Mouse (Mus musculus): ENCODE results near the gene Kcnip1. TPM values are rescaled to one million over a fixed set of nuclear protein-coding genes. Genes with fewer than 3 reads are reported as not detected.

The Kcnip1 gene
- polyA plus RNA-seq, 1 experiment from 2014 or later: 9.0 TPM

GRCm38 (mm10) chr11:33596655-33597054, 396.3 kb downstream of the Kcnip1 start:
- 92% methylated on average over 4 of the region's 4 CpGs for WGBS
- H3K27me3 ChIP-seq (ENCODE audit: control insufficient read depth, insufficient read depth, low read length): no peaks in the 10 kb centered on the region
- no peak overlapping the region for H3K4me3 ChIP-seq (ENCODE audit: low read depth, low read length)
- H3K27ac ChIP-seq (ENCODE audit: low read depth, low read length): no peak overlapping the region
- ATAC-seq (ENCODE audit: low FRiP score) (no peak), DNase-seq (ENCODE audit: low spot score, missing footprints) (no peak)
- no peak overlapping the region for H3K4me2 ChIP-seq
- H3K9me3 ChIP-seq (ENCODE audit: control insufficient read depth, low read length): no peaks in the 10 kb centered on the region
- H3K36me3 ChIP-seq (ENCODE audit: control insufficient read depth, insufficient read depth, low read length): no peaks in the 10 kb centered on the region
- H3K4me1 ChIP-seq (ENCODE audit: control insufficient read depth, insufficient read depth, low read length): no peaks in the 10 kb centered on the region
- H3K9ac ChIP-seq (ENCODE audit: low read length): no peak overlapping the region

DNA sequence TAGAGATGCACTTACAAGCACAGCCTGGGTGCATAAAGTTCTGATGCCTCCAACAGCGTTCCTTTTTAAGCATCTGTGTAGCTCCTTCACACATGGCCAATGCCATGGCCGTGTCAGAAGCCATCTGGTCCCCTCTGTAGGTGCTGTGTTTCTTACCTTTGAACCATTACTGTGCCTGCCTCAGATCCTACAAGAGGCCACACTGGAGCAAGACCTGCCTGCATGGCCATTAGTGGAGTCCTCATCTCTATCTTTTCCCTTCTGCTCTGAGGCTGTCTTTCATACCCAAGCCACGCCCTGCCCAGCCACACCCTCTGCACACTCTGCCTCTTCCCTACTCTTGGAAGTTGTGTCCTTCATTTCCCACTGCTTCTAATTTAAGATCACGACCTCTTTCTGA, 400.1 kb downstream of the Kcnip1 start:
- no peak for DNase-seq (ENCODE audit: low spot score, missing footprints)
- Histone ChIP-seq H3K4me2 (no peak overlapping the region), H3K36me3 (ENCODE audit: control insufficient read depth, insufficient read depth, low read length) (no peaks in the 10 kb centered on the region), H3K4me1 (ENCODE audit: control insufficient read depth, insufficient read depth, low read length) (no peaks in the 10 kb centered on the region), H3K27ac (ENCODE audit: low read depth, low read length) (no peak overlapping the region), H3K9ac (ENCODE audit: low read length) (no peak overlapping the region), H3K9me3 (ENCODE audit: control insufficient read depth, low read length) (no peaks in the 10 kb centered on the region), H3K27me3 (ENCODE audit: control insufficient read depth, insufficient read depth, low read length) (no peaks in the 10 kb centered on the region), H3K4me3 (ENCODE audit: low read depth, low read length) (no peak overlapping the region)
- 80% methylated on average over 4 of the region's 4 CpGs for WGBS
- ATAC-seq (ENCODE audit: low FRiP score): no peak

- Histone ChIP-seq H3K36me3 (ENCODE audit: control insufficient read depth, insufficient read depth, low read length) (no peaks in the 10 kb centered on the region), H3K9ac (ENCODE audit: low read length) (no peak overlapping the region), H3K9me3 (ENCODE audit: control insufficient read depth, low read length) (no peaks in the 10 kb centered on the region), H3K27ac (ENCODE audit: low read depth, low read length) (no peak overlapping the region), H3K4me2 (no peak overlapping the region), H3K4me1 (ENCODE audit: control insufficient read depth, insufficient read depth, low read length) (no peaks in the 10 kb centered on the region), H3K4me3 (ENCODE audit: low read depth, low read length) (no peak overlapping the region), H3K27me3 (ENCODE audit: control insufficient read depth, insufficient read depth, low read length) (no peaks in the 10 kb centered on the region)
- WGBS: 91% methylated on average over 3 of the region's 3 CpGs
- no peak for ATAC-seq (ENCODE audit: low FRiP score)
- no peak for DNase-seq (ENCODE audit: low spot score, missing footprints)
Measured at GRCm38 (mm10) chr11:33590771-33591170, 402.2 kb downstream of the Kcnip1 start.

- Histone ChIP-seq H3K9ac (ENCODE audit: low read length) (no peak overlapping the region), H3K27ac (ENCODE audit: low read depth, low read length) (no peak overlapping the region), H3K36me3 (ENCODE audit: control insufficient read depth, insufficient read depth, low read length) (no peaks in the 10 kb centered on the region), H3K4me3 (ENCODE audit: low read depth, low read length) (no peak overlapping the region), H3K4me2 (no peak overlapping the region), H3K4me1 (ENCODE audit: control insufficient read depth, insufficient read depth, low read length) (no peaks in the 10 kb centered on the region), H3K9me3 (ENCODE audit: control insufficient read depth, low read length) (no peaks in the 10 kb centered on the region), H3K27me3 (ENCODE audit: control insufficient read depth, insufficient read depth, low read length) (no peaks in the 10 kb centered on the region)
- ATAC-seq (ENCODE audit: low FRiP score): no peak
- WGBS: 85% methylated on average over 6 of the region's 6 CpGs
- no peak for DNase-seq (ENCODE audit: low spot score, missing footprints)
Measured at GRCm38 (mm10) chr11:33586614-33587013, 406.3 kb downstream of the Kcnip1 start.

GRCm38 (mm10) chr11:33579621-33580020, 413.3 kb downstream of the Kcnip1 start:
- Histone ChIP-seq H3K4me2 (no peak overlapping the region), H3K4me1 (ENCODE audit: control insufficient read depth, insufficient read depth, low read length) (no peaks in the 10 kb centered on the region)
- 69% methylated on average over 3 of the region's 3 CpGs for WGBS

More at GRCm38 (mm10) chr11:33579621-33580020, 413.3 kb downstream of the Kcnip1 start:
- no peak for DNase-seq (ENCODE audit: low spot score, missing footprints)
- H3K36me3 ChIP-seq (ENCODE audit: control insufficient read depth, insufficient read depth, low read length): no peaks in the 10 kb centered on the region
- H3K4me3 ChIP-seq (ENCODE audit: low read depth, low read length): no peak overlapping the region
- H3K27ac ChIP-seq (ENCODE audit: low read depth, low read length): no peak overlapping the region
- no peaks in the 10 kb centered on the region for H3K27me3 ChIP-seq (ENCODE audit: control insufficient read depth, insufficient read depth, low read length)
- no peak overlapping the region for H3K9ac ChIP-seq (ENCODE audit: low read length)
- no peak for ATAC-seq (ENCODE audit: low FRiP score)
- no peaks in the 10 kb centered on the region for H3K9me3 ChIP-seq (ENCODE audit: control insufficient read depth, low read length)

Other genes with a start within 250 kb of the Kcnip1 start
- gene Kcnmb1, start 30.1 kb downstream of the Kcnip1 start, polyA plus RNA-seq (2014; fragmentation: Nextera tagmentation; extraction: Ambion mirVana): 0.18 and 0.39 TPM in 2 replicates
- gene Lcp2, start 53.8 kb upstream of the Kcnip1 start, polyA plus RNA-seq (2014; fragmentation: Nextera tagmentation; extraction: Ambion mirVana): 2.7 TPM in 2 replicates
- gene 4930469K13Rik, start 105.4 kb upstream of the Kcnip1 start, polyA plus RNA-seq (2014; fragmentation: Nextera tagmentation; extraction: Ambion mirVana): not detected in 2 replicates
- not detected in 2 replicates for gene Foxi1, start 214.9 kb upstream of the Kcnip1 start, polyA plus RNA-seq (2014; fragmentation: Nextera tagmentation; extraction: Ambion mirVana)

All from midbrain, embryonic 11.5 days (tissue).